Mouse (Mus musculus) lung, postnatal 0 days (tissue): ENCODE measurements at regions not wholly inside any gene's neighbourhood (a gene's known extent, or its start where the extent isn't known, plus 50 kb on each side); places are given as distances from the start of the nearest gene placed in this dataset.

Experiments used
- ATAC-seq: fragments of 200-750 bp; cut with Nextera tagmentation; 2 replicates; pipeline ENCODE4 v1.8.0; 2017; ENCODE audit warnings: moderate library complexity
- DNase-seq: peaks from one replicate; pipeline ENCODE4 v3.0.0-alpha.2; 2016; ENCODE audit warnings: low spot score
- H3K27ac ChIP-seq: fragments of 300-500 bp; sonication (generic); 2 replicates; pipeline ENCODE4 v1.5.1; 2014; ENCODE audit warnings: antibody characterized with exemption, mild to moderate bottlenecking, low read length, mixed read lengths
- H3K27me3 ChIP-seq: fragments of 300-500 bp; sonication (generic); replicated peaks from 2 replicates; pipeline ENCODE4 v1.6.1; 2014; ENCODE audit warnings: low read length, mixed read lengths; ENCODE audit not compliant: insufficient read depth
- H3K36me3 ChIP-seq: fragments of 300-500 bp; sonication (generic); 2 replicates; pipeline ENCODE4 v1.6.1; 2014; ENCODE audit warnings: low read length, mixed read lengths; ENCODE audit not compliant: insufficient read depth
- H3K4me1 ChIP-seq: fragments of 300-500 bp; sonication (generic); 2 replicates; pipeline ENCODE4 v1.6.1; 2014; ENCODE audit warnings: antibody characterized with exemption, low read depth, low read length, mixed read lengths; ENCODE audit not compliant: insufficient read depth
- H3K4me2 ChIP-seq: fragments of 300-500 bp; sonication (generic); replicated peaks from 2 replicates; pipeline ENCODE4 v1.6.1; 2014; ENCODE audit warnings: low read depth, mild to moderate bottlenecking, low read length, moderate library complexity, mixed read lengths
- H3K4me3 ChIP-seq: fragments of 300-500 bp; sonication (generic); 2 replicates; pipeline ENCODE4 v1.5.1; 2014; ENCODE audit warnings: low read depth, low read length
- H3K9ac ChIP-seq: fragments of 300-500 bp; sonication (generic); replicated peaks from 2 replicates; pipeline ENCODE4 v1.6.1; 2014; ENCODE audit warnings: low read depth, mild to moderate bottlenecking
- H3K9me3 ChIP-seq: fragments of 300-500 bp; sonication (generic); 2 replicates; pipeline ENCODE4 v1.6.1; 2016; ENCODE audit warnings: low read length, mixed read lengths
- CTCF ChIP-seq: IDR thresholded peaks from 2 replicates; pipeline ENCODE4 v1.5.1; 2016; ENCODE audit warnings: antibody characterized with exemption, mild to moderate bottlenecking
- EP300 ChIP-seq: IDR thresholded peaks from 2 replicates; pipeline ENCODE4 v1.6.1; 2016; ENCODE audit warnings: antibody characterized with exemption, mild to moderate bottlenecking, control low read depth
- WGBS: fragments of 180-500 bp; shearing (Covaris S2); extraction: QIAGEN DNeasy Blood & Tissue Kit; methylation state at CpG from one replicate; pipeline ENCODE4 v1.1.7; 2014; 5-methylcytosine and 5-hydroxymethylcytosine counted together

DNA sequence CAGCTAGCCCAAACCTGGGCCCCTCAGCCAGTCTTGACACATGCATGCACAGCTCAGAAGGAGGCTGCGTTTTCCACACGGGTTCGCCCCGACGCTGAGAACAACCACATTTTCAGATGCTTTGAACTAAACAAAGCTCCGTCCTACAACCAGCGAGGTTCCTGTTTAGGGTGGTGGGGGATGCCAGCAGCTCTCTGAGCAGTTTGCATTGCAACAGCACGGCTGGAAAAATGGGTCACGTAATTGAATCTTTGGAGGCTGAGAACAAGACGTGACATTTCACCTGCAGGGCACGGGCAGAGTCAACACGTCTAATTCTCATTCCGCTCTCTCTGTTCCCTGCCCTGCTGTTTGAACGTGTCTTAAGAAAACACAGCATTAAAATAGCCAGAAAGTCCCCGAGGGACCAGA is 119.2 kb downstream of the Syk start:
- Histone ChIP-seq H3K36me3 (no peaks in the 10 kb centered on the region), H3K4me2 (no peak overlapping the region), H3K4me3 (no peak overlapping the region), H3K27ac (no peak overlapping the region), H3K9ac (no peak overlapping the region), H3K9me3 (no peaks in the 10 kb centered on the region), H3K27me3 (no peaks in the 10 kb centered on the region), H3K4me1 (no peaks in the 10 kb centered on the region)
- TF ChIP-seq CTCF (no peak), EP300 (no peak)
- WGBS, result 24% methylated on average over 15 of the region's 15 CpGs
- DNase-seq (peak; percentile 36), ATAC-seq (no peak)

DNA sequence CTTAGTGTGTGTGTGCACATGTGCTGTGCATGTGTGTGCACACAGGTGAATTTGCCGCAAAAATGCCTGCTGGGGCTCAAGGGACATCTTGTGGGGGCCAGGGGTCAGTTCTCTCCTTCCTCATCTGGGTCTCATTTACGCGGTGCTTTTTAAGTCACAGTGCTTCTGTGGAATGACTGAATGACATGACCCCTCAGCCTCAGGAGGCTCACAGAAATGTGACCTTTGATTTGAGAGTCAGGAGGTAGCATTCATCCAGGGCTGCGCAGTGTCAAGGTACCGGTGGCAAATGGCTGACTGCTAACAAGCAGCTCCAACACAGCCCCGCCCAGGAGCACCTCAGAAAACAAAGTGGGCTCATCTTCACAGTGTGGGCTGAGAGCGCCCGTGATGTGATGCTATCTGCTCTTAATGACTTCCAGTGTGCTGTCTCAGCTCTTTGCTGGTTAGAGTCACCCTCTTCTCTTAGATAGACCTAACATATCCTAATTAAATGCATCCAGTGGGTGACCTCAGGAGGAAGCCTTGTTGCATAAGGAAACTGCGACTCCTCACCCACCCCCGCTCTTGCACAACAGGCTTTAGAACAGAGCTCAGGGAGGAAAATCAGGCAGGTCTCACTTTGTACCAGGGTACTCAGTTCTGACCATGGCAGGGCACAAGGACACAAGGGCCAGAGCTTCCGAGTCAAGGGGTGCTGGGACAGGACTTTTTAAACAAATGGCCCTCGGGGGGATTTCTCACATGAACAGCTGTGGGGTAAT is 120.6 kb downstream of the Syk start:
- no peaks in the 10 kb centered on the region for H3K27me3 ChIP-seq
- H3K36me3 ChIP-seq, result no peaks in the 10 kb centered on the region
- H3K4me1 ChIP-seq, result no peaks in the 10 kb centered on the region
- no peak overlapping the region for H3K27ac ChIP-seq
- no peaks in the 10 kb centered on the region for H3K9me3 ChIP-seq
- no peak for TF ChIP-seq CTCF
- TF ChIP-seq EP300, result no peak
- H3K4me2 ChIP-seq, result no peak overlapping the region
- ATAC-seq (peak; percentile 26; the same call in 1 of the 2 replicates), DNase-seq (peak; percentile 46)
- no peak overlapping the region for H3K9ac ChIP-seq
- no peak overlapping the region for H3K4me3 ChIP-seq
- 60% methylated on average over 12 of the region's 12 CpGs for WGBS

DNA sequence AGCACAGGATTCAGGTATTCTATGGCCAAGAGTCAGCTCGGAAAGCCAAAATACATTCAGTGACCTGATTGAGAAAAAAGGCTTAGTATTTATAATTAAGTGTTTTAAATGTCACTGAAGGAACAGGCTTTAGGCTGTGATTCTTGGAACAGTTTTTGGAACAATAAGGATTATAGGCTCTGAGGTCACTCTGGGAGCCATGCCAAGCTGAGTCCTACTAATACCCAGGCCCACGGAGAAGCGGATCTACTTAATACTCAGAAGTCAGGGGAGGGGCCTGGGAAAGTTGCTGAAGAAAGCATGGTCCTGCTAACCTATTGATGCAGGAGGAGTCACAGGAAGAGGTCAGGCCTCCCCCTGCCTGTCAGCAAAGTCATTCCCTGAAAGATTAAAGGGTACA is 121.7 kb downstream of the Syk start:
- 36% methylated on average over 3 of the region's 3 CpGs for WGBS
- Histone ChIP-seq H3K4me1 (no peaks in the 10 kb centered on the region), H3K9me3 (no peaks in the 10 kb centered on the region), H3K9ac (no peak overlapping the region), H3K27me3 (no peaks in the 10 kb centered on the region), H3K36me3 (no peaks in the 10 kb centered on the region), H3K27ac (no peak overlapping the region), H3K4me3 (no peak overlapping the region), H3K4me2 (no peak overlapping the region)
- peak; percentile 66 for ATAC-seq
- TF ChIP-seq CTCF, result no peak
- TF ChIP-seq EP300, result no peak
- DNase-seq, result peak; percentile 56

DNA sequence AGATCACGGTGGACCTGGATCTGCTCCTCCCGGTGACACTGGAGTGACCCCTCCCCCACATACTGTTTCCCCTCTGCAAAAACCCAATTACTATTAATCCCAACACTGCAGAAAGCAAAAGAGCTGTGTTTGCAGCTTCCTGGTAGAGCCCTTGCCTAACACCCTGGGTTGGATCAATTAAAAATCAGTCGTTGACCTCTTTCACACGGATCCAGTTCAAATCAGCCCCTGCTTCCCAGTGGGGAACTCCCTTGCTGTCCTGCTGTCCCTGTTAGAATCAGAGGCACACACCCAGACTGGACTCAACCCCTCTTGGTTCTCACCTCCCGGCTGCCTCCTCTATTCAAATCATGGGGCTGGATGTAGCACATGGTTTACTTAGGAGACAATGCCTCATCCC is 126.6 kb downstream of the Syk start:
- Histone ChIP-seq H3K27ac (no peak overlapping the region), H3K27me3 (no peaks in the 10 kb centered on the region), H3K4me1 (no peaks in the 10 kb centered on the region; the same call in 1 of the 2 replicates), H3K36me3 (no peaks in the 10 kb centered on the region), H3K4me3 (no peak overlapping the region), H3K4me2 (no peak overlapping the region), H3K9ac (no peak overlapping the region), H3K9me3 (no peaks in the 10 kb centered on the region)
- no peak for DNase-seq
- TF ChIP-seq CTCF, result no peak
- no peak for TF ChIP-seq EP300
- ATAC-seq, result no peak
- WGBS, result 58% methylated on average over 5 of the region's 5 CpGs

DNA sequence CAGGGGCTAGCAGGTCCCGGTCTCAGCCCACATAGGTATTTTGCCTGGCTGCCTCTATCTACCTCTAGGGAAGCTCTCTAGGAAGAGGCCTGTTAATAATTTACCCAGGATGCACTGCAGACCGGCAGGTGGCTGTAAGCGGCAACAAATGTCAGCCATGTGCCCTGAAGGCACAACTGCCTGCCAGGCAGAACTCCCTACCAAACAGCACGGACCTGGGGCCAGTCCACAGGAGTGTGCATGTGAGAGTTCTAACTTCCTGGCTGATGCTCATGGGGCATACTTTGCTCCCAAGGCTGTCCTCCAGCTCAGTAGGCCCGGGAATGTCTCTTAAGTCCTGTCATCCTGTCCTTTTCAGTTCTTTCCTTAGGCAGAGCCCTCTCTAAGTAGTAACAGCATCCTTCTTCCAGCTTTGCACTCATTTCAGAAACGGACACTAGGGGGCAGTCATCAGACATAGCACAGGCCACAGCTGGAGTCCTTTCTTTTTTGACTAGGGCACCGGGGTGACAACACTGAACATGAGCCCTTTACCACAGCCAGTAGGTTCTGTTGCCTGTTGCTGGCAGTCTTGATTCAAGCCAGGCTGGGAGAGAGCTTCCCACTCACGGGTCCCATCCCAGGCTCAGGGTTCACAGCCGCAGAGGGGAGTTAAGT is 128.9 kb downstream of the Syk start:
- no peaks in the 10 kb centered on the region for H3K27me3 ChIP-seq
- H3K27ac ChIP-seq, result no peak overlapping the region
- no peak overlapping the region for H3K4me2 ChIP-seq
- peak; percentile 89 for ATAC-seq
- H3K36me3 ChIP-seq, result no peaks in the 10 kb centered on the region
- WGBS, result 29% methylated on average over 9 of the region's 9 CpGs
- H3K4me1 ChIP-seq, result no peaks in the 10 kb centered on the region; the same call in 1 of the 2 replicates
- peak; percentile 91 for DNase-seq
- H3K9ac ChIP-seq, result no peak overlapping the region
- TF ChIP-seq CTCF (peak; percentile 97), EP300 (no peak; the same call in 1 of the 2 replicates)
- H3K4me3 ChIP-seq, result no peak overlapping the region
- no peaks in the 10 kb centered on the region for H3K9me3 ChIP-seq

DNA sequence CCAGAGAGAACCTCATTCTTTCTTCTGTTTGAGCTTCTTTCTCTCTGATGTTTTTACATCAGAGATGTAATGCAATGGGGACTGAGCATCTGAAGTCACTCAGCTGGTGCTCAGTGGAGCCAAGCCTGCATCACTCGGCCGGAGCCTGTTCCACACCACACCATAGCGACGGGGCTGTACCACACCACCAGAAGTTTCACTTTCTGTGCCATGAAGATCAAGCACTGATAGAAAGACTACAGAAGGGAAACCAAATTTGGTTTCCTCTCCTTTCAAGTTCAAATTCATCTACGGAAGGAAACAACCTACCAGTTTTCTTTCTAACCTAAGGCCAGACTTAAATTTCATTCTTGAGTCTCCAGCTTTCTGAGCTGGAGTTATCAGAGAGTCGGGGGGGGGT is 138.5 kb downstream of the Syk start:
- no peak for ATAC-seq
- Histone ChIP-seq H3K9ac (no peak overlapping the region), H3K36me3 (no peaks in the 10 kb centered on the region), H3K4me3 (no peak overlapping the region), H3K4me2 (no peak overlapping the region), H3K4me1 (no peaks in the 10 kb centered on the region), H3K27me3 (no peaks in the 10 kb centered on the region), H3K9me3 (no peaks in the 10 kb centered on the region), H3K27ac (no peak overlapping the region)
- TF ChIP-seq EP300 (no peak), CTCF (no peak)
- WGBS, result 85% methylated on average over 6 of the region's 6 CpGs
- DNase-seq, result no peak
